Mouse (Mus musculus): ENCODE data around the gene Bbs9.

Bbs9 gene

GRCm38 (mm10) chr9:22645844-22646390, 170.4 kb downstream of the Bbs9 start:
- DNase-seq = no peak

- no peak for DNase-seq
These were observed 170.9 kb downstream of the Bbs9 start for GRCm38 (mm10) chr9:22646461-22646860.

- no peak for DNase-seq
These were observed 172.6 kb downstream of the Bbs9 start for GRCm38 (mm10) chr9:22648163-22648562.

GRCm38 (mm10) chr9:22649606-22650005, 174.1 kb downstream of the Bbs9 start:
- DNase-seq = no peak

- no peak for DNase-seq
These were observed 175.3 kb downstream of the Bbs9 start for GRCm38 (mm10) chr9:22650781-22651180.

- DNase-seq = no peak
These were observed 176.1 kb downstream of the Bbs9 start for GRCm38 (mm10) chr9:22651619-22652018.

- no peak for DNase-seq
These were observed 179.3 kb downstream of the Bbs9 start for GRCm38 (mm10) chr9:22654726-22655393.

- no peak for DNase-seq
These were observed 181.7 kb downstream of the Bbs9 start for GRCm38 (mm10) chr9:22657216-22657615.

- no peak for DNase-seq
These were observed 189.6 kb downstream of the Bbs9 start for GRCm38 (mm10) chr9:22665155-22665554.

GRCm38 (mm10) chr9:22672937-22673336, 197.4 kb downstream of the Bbs9 start:
- no peak for DNase-seq

- DNase-seq = no peak
These were observed 201.8 kb downstream of the Bbs9 start for GRCm38 (mm10) chr9:22677132-22677829.

GRCm38 (mm10) chr9:22677997-22678396, 202.5 kb downstream of the Bbs9 start:
- DNase-seq = no peak

GRCm38 (mm10) chr9:22678496-22678895, 203.0 kb downstream of the Bbs9 start:
- DNase-seq = no peak

GRCm38 (mm10) chr9:22679485-22679884, 204.0 kb downstream of the Bbs9 start:
- no peak for DNase-seq

- DNase-seq = no peak
These were observed 204.5 kb downstream of the Bbs9 start for GRCm38 (mm10) chr9:22680031-22680430.

- no peak for DNase-seq
These were observed 205.0 kb downstream of the Bbs9 start for GRCm38 (mm10) chr9:22680484-22680883.

GRCm38 (mm10) chr9:22683786-22684185, 208.3 kb downstream of the Bbs9 start:
- no peak for DNase-seq

- no peak for DNase-seq
These were observed 211.4 kb downstream of the Bbs9 start for GRCm38 (mm10) chr9:22686765-22687472.

- no peak for DNase-seq
These were observed 214.7 kb downstream of the Bbs9 start for GRCm38 (mm10) chr9:22690234-22690633.

- no peak for DNase-seq
These were observed 219.9 kb downstream of the Bbs9 start for GRCm38 (mm10) chr9:22695392-22695791.

GRCm38 (mm10) chr9:22696809-22697374, 221.4 kb downstream of the Bbs9 start:
- DNase-seq = no peak

GRCm38 (mm10) chr9:22697811-22698210, 222.3 kb downstream of the Bbs9 start:
- DNase-seq = no peak

- no peak for DNase-seq
These were observed 223.0 kb downstream of the Bbs9 start for GRCm38 (mm10) chr9:22698501-22698900.
